Mouse (Mus musculus): ENCODE data around the gene Lap3. TPM values are rescaled to one million over a fixed set of nuclear protein-coding genes. Genes with fewer than 3 reads are reported as not detected.

Gene Lap3
- total RNA-seq, 2 experiments from 2014 or later = 71.6 to 79.9 TPM

- DNase-seq (ENCODE audit: low spot score in 2 of 2) = no peak
Observed at GRCm38 (mm10) chr5:45495429-45495975, 2.3 kb downstream of the Lap3 start.

- no peak for DNase-seq (ENCODE audit: low spot score in 2 of 2)
Observed at GRCm38 (mm10) chr5:45496042-45496441, 2.9 kb downstream of the Lap3 start.

GRCm38 (mm10) chr5:45496479-45496878 is 3.3 kb downstream of the Lap3 start:
- no peak for DNase-seq (ENCODE audit: low spot score in 2 of 2)

GRCm38 (mm10) chr5:45496930-45497550 is 3.9 kb downstream of the Lap3 start:
- DNase-seq (ENCODE audit: low spot score in 2 of 2) = no peak

- DNase-seq (ENCODE audit: low spot score in 2 of 2) = no peak
Observed at GRCm38 (mm10) chr5:45497564-45497963, 4.4 kb downstream of the Lap3 start.

GRCm38 (mm10) chr5:45510071-45510470 is 16.9 kb downstream of the Lap3 start:
- no peak for DNase-seq (ENCODE audit: low spot score in 2 of 2)

- DNase-seq (ENCODE audit: low spot score in 2 of 2) = peak in 1 of 2 experiments; percentile 5
Observed at GRCm38 (mm10) chr5:45512908-45513307, 19.7 kb downstream of the Lap3 start.

GRCm38 (mm10) chr5:45513511-45513910 is 20.3 kb downstream of the Lap3 start:
- DNase-seq (ENCODE audit: low spot score in 2 of 2) = no peak

- DNase-seq (ENCODE audit: low spot score in 2 of 2) = no peak
Observed at GRCm38 (mm10) chr5:45514599-45514998, 21.4 kb downstream of the Lap3 start.

GRCm38 (mm10) chr5:45515151-45515743 is 22.1 kb downstream of the Lap3 start:
- DNase-seq (ENCODE audit: low spot score in 2 of 2) = no peak

GRCm38 (mm10) chr5:45519960-45520808 is 27.0 kb downstream of the Lap3 start, which contains the start of gene Med28:
TSS of gene Med28 (plus strand) at chr5:45520229.
- peak; percentile 96 to 97 for DNase-seq (ENCODE audit: low spot score in 2 of 2)

GRCm38 (mm10) chr5:45520809-45521110 is 27.6 kb downstream of the Lap3 start:
- DNase-seq (ENCODE audit: low spot score in 2 of 2) = no peak

GRCm38 (mm10) chr5:45521601-45522000 is 28.4 kb downstream of the Lap3 start:
- DNase-seq (ENCODE audit: low spot score in 2 of 2) = no peak

- no peak for DNase-seq (ENCODE audit: low spot score in 2 of 2)
Observed at GRCm38 (mm10) chr5:45525101-45525500, 31.9 kb downstream of the Lap3 start.

GRCm38 (mm10) chr5:45526338-45526737 is 33.2 kb downstream of the Lap3 start:
- DNase-seq (ENCODE audit: low spot score in 2 of 2) = no peak

- DNase-seq (ENCODE audit: low spot score in 2 of 2) = no peak
Observed at GRCm38 (mm10) chr5:45529696-45530095, 36.5 kb downstream of the Lap3 start.

- peak in 1 of 2 experiments; percentile 32 for DNase-seq (ENCODE audit: low spot score in 2 of 2)
Observed at GRCm38 (mm10) chr5:45534319-45535098, 41.3 kb downstream of the Lap3 start.

GRCm38 (mm10) chr5:45535177-45535576 is 42.0 kb downstream of the Lap3 start:
- DNase-seq (ENCODE audit: low spot score in 2 of 2) = no peak

GRCm38 (mm10) chr5:45539502-45539901 is 46.3 kb downstream of the Lap3 start:
- no peak for DNase-seq (ENCODE audit: low spot score in 2 of 2)

- DNase-seq (ENCODE audit: low spot score in 2 of 2) = no peak
Observed at GRCm38 (mm10) chr5:45543374-45543773, 50.2 kb downstream of the Lap3 start.

GRCm38 (mm10) chr5:45549586-45549985 is 56.4 kb downstream of the Lap3 start:
- DNase-seq (ENCODE audit: low spot score in 2 of 2) = no peak

Measured in gastrocnemius, postnatal 4 days (tissue).